Mouse (Mus musculus) brown adipose tissue, adult 24 weeks (tissue): ENCODE measurements around the gene Kir3dl2. TPM values are rescaled to one million over a fixed set of nuclear protein-coding genes. Genes with fewer than 3 reads are reported as not detected.
"Not testable (repeated sequence)": the region's sequence is repeated elsewhere in the genome, so short reads cannot be mapped to it uniquely, and the experiment has no call there.

Experiments used
- H3K27ac ChIP-seq: fragments of 200-500 bp; replicated peaks from 2 replicates; pipeline ENCODE4 v1.5.1; 2012; ENCODE audit warnings: low read depth, mild to moderate bottlenecking, low read length
- H3K4me1 ChIP-seq: fragments of 200-500 bp; 2 replicates; pipeline ENCODE4 v1.6.1; 2012; ENCODE audit warnings: low read length, mixed read lengths; ENCODE audit not compliant: control insufficient read depth, insufficient read depth, insufficient read length
- H3K4me3 ChIP-seq: fragments of 200-500 bp; 2 replicates; pipeline ENCODE4 v1.5.1; 2012; ENCODE audit warnings: low read depth, mild to moderate bottlenecking, low read length, moderate library complexity; ENCODE audit not compliant: insufficient read depth
- polyA plus RNA-seq: library from polyadenylated mRNA; stranded (reverse); fragments of >200 nt; gene quantifications from 2 replicates; pipeline ENCODE4 v1.2.4, GENCODE M21; 2012; ENCODE audit not compliant: missing spikeins, insufficient read depth, insufficient read length

Kir3dl2 gene
- polyA plus RNA-seq = not detected in 2 replicates

- H3K27ac ChIP-seq, H3K4me1 ChIP-seq, H3K4me3 ChIP-seq: not testable (repeated sequence)
Observed at GRCm38 (mm10) chrX:136543956-136544355, at the start of gene Kir3dl2. Kir3dl2 (minus strand) TSS chrX:136544056.

GRCm38 (mm10) chrX:136590897-136591257, 47.0 kb upstream of the Kir3dl2 start:
- H3K4me3 ChIP-seq = no peak overlapping the region
- H3K27ac ChIP-seq = no peak overlapping the region
- H3K4me1 ChIP-seq = no peaks in the 10 kb centered on the region

GRCm38 (mm10) chrX:136590199-136590896, 46.5 kb upstream of the Kir3dl2 start, which contains the start of gene Tceal3:
Tceal3 (plus strand) TSS chrX:136590842.
- Histone ChIP-seq H3K27ac (no peak within 1 kb of the TSS), H3K4me1 (no peaks in the 10 kb centered on the region), H3K4me3 (no peak within 1 kb of the TSS)

GRCm38 (mm10) chrX:136584617-136585016, 40.8 kb upstream of the Kir3dl2 start:
- H3K4me1 ChIP-seq = no peaks in the 10 kb centered on the region
- H3K27ac ChIP-seq = no peak overlapping the region
- no peak overlapping the region for H3K4me3 ChIP-seq

GRCm38 (mm10) chrX:136569094-136569493, 25.2 kb upstream of the Kir3dl2 start:
- not testable (repeated sequence) for H3K4me1 ChIP-seq, H3K4me3 ChIP-seq, H3K27ac ChIP-seq

GRCm38 (mm10) chrX:136517699-136518098, 26.2 kb downstream of the Kir3dl2 start, which contains the start of gene Kir3dl1:
Kir3dl1 (plus strand) TSS chrX:136517999.
- not testable (repeated sequence) for H3K4me1 ChIP-seq, H3K27ac ChIP-seq, H3K4me3 ChIP-seq

Other genes with a start within 250 kb of the Kir3dl2 start
- not detected in 2 replicates for gene Kir3dl1, start 26.1 kb downstream of the Kir3dl2 start, polyA plus RNA-seq
- gene Tceal3, start 46.8 kb upstream of the Kir3dl2 start, polyA plus RNA-seq = not detected in 2 replicates
- 5.1 and 6.2 TPM in 2 replicates for gene Tceal1, start 163.9 kb upstream of the Kir3dl2 start, polyA plus RNA-seq
- gene Morf4l2, start 199.6 kb upstream of the Kir3dl2 start, polyA plus RNA-seq = 80.4 and 121 TPM in 2 replicates
- not detected in 2 replicates for gene Glra4, start 236.1 kb upstream of the Kir3dl2 start, polyA plus RNA-seq